Mouse (Mus musculus): ENCODE results near the gene Pla2g4c. TPM values are rescaled to one million over a fixed set of nuclear protein-coding genes. Genes with fewer than 3 reads are reported as not detected.

Pla2g4c gene
- total RNA-seq (2023): 1 to 10 TPM; 2.5 to 2.9 TPM

GRCm38 (mm10) chr7:13324316-13324715 is at the start of gene Pla2g4c:
Gene Pla2g4c (plus strand): TSS chr7:13324655.

GRCm38 (mm10) chr7:13277081-13277480 is 47.4 kb upstream of the Pla2g4c start, which contains the start of gene Lig1:
Gene Lig1 (plus strand): TSS chr7:13277283.

GRCm38 (mm10) chr7:13278308-13278891 is 46.1 kb upstream of the Pla2g4c start, which contains the start of gene Zswim9:
Gene Zswim9 (minus strand): TSS chr7:13278721.

GRCm38 (mm10) chr7:13397832-13398231 is 73.4 kb downstream of the Pla2g4c start, which contains the start of gene Cabp5:
Gene Cabp5 (plus strand): TSS chr7:13398132.

Other genes starting within 250 kb of the Pla2g4c start
- gene Vmn1r85, start 229.5 kb upstream of the Pla2g4c start, total RNA-seq (2023): not detected
- not detected for gene Vmn1r86, start 204.7 kb upstream of the Pla2g4c start, total RNA-seq (2023)
- gene Vmn1r87, start 184.5 kb upstream of the Pla2g4c start, total RNA-seq (2023): not detected
- under 1 TPM; 0.07 to 0.11 TPM for gene Vmn1r88, start 165.1 kb upstream of the Pla2g4c start, total RNA-seq (2023)
- gene Vmn1r89, start 111.6 kb upstream of the Pla2g4c start, total RNA-seq (2023): not detected
- 10 to 100 TPM; 67.4 to 83.8 TPM for gene Lig1, start 47.4 kb upstream of the Pla2g4c start, total RNA-seq (2023)
- 1 to 10 TPM; 1.5 to 2.1 TPM for gene Zswim9, start 45.9 kb upstream of the Pla2g4c start, total RNA-seq (2023)
- gene Cabp5, start 73.5 kb downstream of the Pla2g4c start, total RNA-seq (2023): under 1 TPM in 1 of 2 experiments, not detected in 1; 0.44 TPM
- gene Bsph1, start 126.2 kb downstream of the Pla2g4c start, total RNA-seq (2023): not detected
- gene Bsph2, start 246.4 kb downstream of the Pla2g4c start, total RNA-seq (2023): not detected

All from neutrophil, adult 83 days (primary cell).